Mouse (Mus musculus) lung, postnatal 0 days (tissue): Measurements from ENCODE around the gene Gskip.

Experiments
- CTCF ChIP-seq: IDR thresholded peaks from 2 replicates; pipeline ENCODE4 v1.5.1; 2016; ENCODE audit warnings: antibody characterized with exemption, mild to moderate bottlenecking
- EP300 ChIP-seq: IDR thresholded peaks from 2 replicates; pipeline ENCODE4 v1.6.1; 2016; ENCODE audit warnings: antibody characterized with exemption, mild to moderate bottlenecking, control low read depth

DNA sequence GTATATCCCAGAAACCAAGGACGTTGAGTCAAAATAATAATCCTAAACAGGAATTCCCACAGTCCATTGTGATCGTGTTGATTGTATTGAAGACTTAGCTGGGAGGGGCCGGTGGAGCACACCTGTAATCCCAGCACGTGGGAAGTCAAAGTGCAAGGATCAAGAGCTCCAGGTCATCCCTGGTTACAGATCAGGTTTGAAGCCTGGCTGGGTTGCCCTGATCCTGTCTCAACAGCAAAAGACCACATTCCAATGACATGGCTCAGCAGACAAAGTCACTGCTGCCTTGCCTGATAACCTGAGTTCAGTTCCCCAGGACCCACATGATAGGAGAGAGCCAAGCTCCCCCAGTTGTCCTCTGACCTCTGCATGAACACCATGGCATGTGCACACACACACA, 2.8 kb downstream of the Gskip start:
- TF ChIP-seq EP300 (no peak), CTCF (no peak)
